Mouse (Mus musculus): ENCODE results near the gene Cbln1. TPM values are rescaled to one million over a fixed set of nuclear protein-coding genes. Genes with fewer than 3 reads are reported as not detected.

Gene Cbln1
- total RNA-seq, 2 experiments from 2014 or later = 9.1 to 15.9 TPM

- intact Hi-C loops (cut with DNase I) = loop anchor here (5.0 kb wide), 2 partner anchors 66 to 539 kb away; no protein-coding TSS in a partner anchor
- DNase-seq (ENCODE audit: low spot score in 2 of 2) = peak in 1 of 2 experiments; percentile 18
These were observed 1.4 kb downstream of the Cbln1 start for GRCm38 (mm10) chr8:87470834-87471602.

DNA sequence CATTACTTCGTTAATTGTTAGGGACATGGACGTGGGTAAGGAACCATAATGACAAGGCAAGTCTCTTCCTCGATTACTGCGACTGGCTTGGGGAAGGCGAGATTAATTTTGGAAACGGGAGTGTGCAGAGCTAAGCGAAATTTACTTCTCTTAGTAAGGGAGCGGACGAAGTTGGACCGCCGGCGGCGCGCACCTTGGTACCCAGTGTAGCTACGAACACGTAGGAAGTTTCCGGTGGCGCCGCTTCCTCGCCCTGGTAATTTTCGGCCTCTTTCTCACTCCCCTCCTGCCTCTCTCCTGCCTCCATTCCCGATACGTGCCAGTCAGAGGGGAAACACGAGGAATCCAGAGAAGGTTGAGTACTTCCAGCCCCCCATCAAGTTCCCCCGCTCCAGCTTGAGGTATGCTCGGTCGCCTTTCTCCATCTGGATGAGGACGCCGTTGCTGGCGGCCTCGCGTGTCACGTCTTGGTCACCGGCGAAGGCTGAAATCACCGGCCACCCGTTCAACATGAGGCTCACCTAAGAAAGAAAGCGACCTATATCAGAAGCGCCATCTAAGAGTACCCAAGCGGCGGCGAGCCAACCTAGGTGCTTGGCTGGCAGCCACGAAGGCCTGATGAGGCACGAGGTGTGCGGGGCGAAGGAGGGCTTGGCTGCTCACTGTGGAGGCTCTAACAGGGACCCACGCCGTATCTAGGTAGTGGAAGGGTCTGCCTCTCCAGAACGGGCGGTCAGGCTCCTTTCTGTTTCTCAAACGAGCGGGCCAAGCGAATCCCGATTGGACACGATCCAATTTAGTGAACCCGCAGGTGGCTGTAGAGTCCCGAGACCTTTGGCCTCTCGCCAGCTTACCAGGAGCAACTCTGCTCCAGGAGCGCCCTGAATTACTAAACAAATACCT lies 2.2 kb downstream of the Cbln1 start:
- intact Hi-C loops (cut with DNase I) = loop anchor here (5.0 kb wide), 2 partner anchors 67 to 538 kb away; no protein-coding TSS in a partner anchor
- DNase-seq (ENCODE audit: low spot score in 2 of 2) = no peak

DNA sequence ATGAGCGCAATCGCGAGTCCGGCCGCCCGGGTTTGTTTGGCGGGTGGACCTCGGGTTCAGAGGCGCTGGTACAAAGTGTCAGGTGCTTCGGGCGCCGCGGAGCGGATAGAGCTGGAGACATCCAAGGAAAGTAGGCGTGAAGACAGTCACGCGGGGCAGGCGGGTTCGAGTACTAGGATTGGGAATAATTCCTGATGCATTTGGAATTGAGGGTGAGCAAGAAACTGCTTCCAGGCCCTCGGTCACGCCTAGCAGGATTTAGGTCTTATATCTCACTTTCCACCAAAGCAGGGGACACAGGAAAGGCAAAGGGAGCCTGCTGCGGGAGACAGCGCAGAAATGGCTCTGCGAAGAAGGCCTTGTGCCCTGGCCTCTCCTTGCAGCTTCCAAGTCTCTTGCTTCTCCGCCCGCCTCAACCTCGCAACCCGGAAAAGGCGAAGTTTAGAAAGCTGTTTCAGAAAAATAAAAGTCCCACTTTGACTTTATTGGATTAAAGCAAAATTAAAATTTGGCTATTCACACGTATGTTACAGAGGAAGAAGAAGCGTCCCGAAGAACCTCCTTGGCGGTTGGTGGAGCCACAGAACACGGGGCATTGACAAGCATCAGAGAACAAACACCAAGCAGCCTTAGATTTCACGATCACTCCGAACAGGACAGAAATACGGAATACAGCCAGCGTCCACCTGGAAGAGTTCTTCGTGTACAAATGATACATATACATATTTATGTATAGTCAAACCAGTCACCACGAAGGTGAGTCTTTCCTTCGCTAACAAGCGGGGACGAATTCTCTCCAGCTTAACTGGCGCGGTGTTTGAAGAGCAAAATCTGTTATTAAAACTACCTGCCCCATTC lies 3.2 kb downstream of the Cbln1 start:
- intact Hi-C loops (cut with DNase I) = no loop called here
- DNase-seq (ENCODE audit: low spot score in 2 of 2) = no peak

- intact Hi-C loops (cut with DNase I) = no loop called here
- DNase-seq (ENCODE audit: low spot score in 2 of 2) = no peak
These were observed 3.9 kb downstream of the Cbln1 start for GRCm38 (mm10) chr8:87468416-87468957.

DNA sequence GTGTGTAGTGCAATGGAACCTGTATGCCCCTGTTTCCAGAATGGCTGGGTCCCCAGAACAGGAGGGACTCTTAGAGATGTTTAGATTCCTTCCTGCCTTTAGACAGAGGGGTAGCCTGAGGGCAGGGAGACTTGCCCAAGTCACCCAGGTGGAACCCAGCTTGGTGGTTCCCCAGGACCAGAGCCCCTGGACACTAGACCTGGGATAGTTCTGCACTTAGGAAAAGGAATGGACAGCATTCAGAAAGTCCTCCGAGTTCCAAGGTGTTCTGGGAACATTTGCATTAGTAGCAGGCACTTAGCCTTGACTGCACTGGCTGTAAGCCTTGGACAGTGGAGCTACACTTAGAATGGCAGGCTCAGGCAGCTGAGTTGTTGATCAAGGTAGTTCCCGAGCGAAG lies 4.5 kb downstream of the Cbln1 start:
- intact Hi-C loops (cut with DNase I) = no loop called here
- no peak for DNase-seq (ENCODE audit: low spot score in 2 of 2)

DNA sequence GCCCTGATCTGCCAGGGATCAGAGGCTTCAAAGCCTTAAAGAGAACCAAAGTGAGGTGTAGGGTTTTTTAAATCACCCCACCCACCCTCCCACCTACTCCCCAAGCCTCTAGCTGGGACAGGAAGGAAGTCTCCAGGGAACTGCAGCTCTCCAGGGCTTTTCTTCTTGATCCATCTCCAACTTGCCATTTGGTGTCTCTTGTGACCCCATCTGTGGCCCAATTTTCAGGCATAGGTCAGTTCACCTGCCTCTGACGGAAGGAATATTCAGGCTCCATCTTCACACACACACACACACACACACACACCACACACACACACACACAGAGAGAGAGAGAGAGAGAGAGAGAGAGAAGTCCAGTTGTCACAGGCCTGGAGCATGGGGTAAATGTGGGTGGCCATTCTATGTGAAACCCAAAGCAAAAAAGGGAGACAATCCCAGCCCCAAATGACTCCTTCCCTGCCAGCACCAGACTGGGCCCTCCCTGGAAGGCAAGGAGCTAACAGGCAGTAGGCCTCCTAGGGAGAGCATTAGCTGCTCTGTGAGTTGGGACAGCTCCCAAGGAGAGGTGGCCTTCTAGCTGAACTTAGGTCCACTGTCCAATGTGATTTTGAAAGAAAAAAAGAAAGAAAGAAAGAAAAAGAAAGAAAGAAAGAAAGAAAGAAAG lies 5.3 kb downstream of the Cbln1 start:
- no peak for DNase-seq (ENCODE audit: low spot score in 2 of 2)
- intact Hi-C loops (cut with DNase I) = no loop called here

GRCm38 (mm10) chr8:87466335-87466734 lies 6.1 kb downstream of the Cbln1 start:
- no peak for DNase-seq (ENCODE audit: low spot score in 2 of 2)
- intact Hi-C loops (cut with DNase I) = no loop called here

- no peak for DNase-seq (ENCODE audit: low spot score in 2 of 2)
- intact Hi-C loops (cut with DNase I) = no loop called here
These were observed 8.0 kb downstream of the Cbln1 start for GRCm38 (mm10) chr8:87464446-87464845.

DNA sequence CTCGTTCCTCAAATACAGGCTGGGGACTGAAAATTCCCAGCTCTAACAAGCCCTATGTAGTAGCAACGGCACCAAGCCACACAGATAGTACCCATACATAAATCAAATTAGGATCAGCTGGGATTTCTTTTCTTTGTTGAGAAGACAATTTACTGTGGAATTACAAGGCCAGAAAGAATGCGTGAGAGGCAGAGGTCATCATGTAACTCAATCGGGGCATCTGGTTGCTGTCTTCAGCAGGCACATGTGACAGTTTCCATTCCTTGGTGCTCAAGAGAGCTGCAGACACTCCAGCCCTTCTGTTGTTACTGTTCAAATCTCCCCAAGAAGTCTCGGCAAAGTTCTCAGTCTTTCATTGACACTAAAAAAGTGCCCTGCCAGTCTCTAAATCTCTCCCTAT lies 10.6 kb downstream of the Cbln1 start:
- no peak for DNase-seq (ENCODE audit: low spot score in 2 of 2)
- intact Hi-C loops (cut with DNase I) = no loop called here

GRCm38 (mm10) chr8:87456949-87457348 lies 15.5 kb downstream of the Cbln1 start:
- no peak for DNase-seq (ENCODE audit: low spot score in 2 of 2)
- intact Hi-C loops (cut with DNase I) = no loop called here

DNA sequence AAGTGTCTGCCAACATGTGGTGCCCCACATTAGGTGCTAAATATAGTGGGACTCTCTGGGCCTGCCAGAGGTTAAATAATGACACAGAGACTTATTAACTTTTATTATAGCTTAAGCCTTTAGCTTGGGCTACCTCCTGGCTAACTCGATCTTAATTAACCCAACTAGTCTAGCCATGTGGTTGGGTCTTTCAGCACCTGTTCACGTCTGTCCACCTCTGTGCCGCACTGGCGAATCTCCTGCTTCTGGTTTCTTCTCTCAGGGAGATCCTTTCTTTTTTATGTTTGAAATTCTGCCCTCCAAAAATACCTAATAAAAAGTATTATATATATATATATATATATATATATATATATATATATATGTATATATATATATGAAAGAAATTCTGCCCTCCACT lies 19.6 kb downstream of the Cbln1 start:
- DNase-seq (ENCODE audit: low spot score in 2 of 2) = no peak
- intact Hi-C loops (cut with DNase I) = no loop called here

DNA sequence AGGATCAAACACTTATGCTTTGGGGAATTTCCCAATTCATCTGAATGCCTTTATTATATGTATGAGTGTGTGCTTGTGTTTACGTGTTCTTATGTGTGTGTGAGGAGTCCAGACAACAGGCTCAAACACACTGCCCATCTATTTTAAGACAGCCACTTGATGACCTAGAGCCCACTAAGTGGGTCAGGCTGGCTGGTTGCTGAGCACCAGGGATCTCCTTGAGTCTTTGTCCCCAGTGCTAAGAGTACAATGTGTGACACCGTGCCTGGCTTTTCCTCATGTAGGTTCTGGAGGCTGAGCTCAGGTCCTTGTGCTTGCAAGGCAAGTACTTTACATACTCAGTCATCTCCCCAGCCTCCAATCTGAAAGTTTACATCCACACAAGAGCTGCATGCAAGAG lies 20.7 kb downstream of the Cbln1 start:
- no peak for DNase-seq (ENCODE audit: low spot score in 2 of 2)
- intact Hi-C loops (cut with DNase I) = no loop called here

- DNase-seq (ENCODE audit: low spot score in 2 of 2) = no peak
- intact Hi-C loops (cut with DNase I) = no loop called here
These were observed 37.8 kb downstream of the Cbln1 start for GRCm38 (mm10) chr8:87434592-87434991.

GRCm38 (mm10) chr8:87427188-87427587 lies 45.2 kb downstream of the Cbln1 start:
- no peak for DNase-seq (ENCODE audit: low spot score in 2 of 2)
- intact Hi-C loops (cut with DNase I) = no loop called here

GRCm38 (mm10) chr8:87424706-87425105 lies 47.7 kb downstream of the Cbln1 start:
- intact Hi-C loops (cut with DNase I) = no loop called here
- no peak for DNase-seq (ENCODE audit: low spot score in 2 of 2)

DNA sequence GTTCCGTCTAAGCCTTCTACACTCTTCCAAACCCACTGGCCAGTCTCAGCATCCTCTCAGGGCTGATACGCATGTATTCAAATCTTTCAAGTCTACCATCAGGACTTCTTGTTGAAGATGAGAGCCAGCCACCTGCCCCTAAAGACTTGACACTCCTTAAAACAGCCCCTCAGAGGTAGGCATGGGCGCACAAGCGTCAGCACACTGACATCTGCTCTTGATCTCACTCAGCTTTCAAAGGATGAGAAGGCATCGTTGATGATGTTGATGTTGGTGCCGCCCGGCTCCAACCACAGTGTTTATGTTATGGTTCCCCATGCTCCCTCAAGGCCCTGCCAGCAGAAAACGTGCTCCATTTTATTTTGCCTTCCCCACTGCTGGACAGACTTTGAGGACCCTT lies 50.7 kb downstream of the Cbln1 start:
- DNase-seq (ENCODE audit: low spot score in 2 of 2) = no peak
- intact Hi-C loops (cut with DNase I) = no loop called here
